Mouse (Mus musculus) small intestine, adult 2 months (tissue): ENCODE measurements around the gene Foxn3. TPM values are rescaled to one million over a fixed set of nuclear protein-coding genes. Genes with fewer than 3 reads are reported as not detected.

Experiments used
- H3K27ac ChIP-seq: fragments of 200-500 bp; 2 replicates; pipeline ENCODE4 v1.5.1; 2012; ENCODE audit warnings: low read depth, low read length, control low read depth, inconsistent platforms; ENCODE audit not compliant: insufficient read depth
- H3K27me3 ChIP-seq: fragments of 200-500 bp; 2 replicates; pipeline ENCODE4 v1.6.1; 2012; ENCODE audit warnings: mild to moderate bottlenecking, moderate library complexity, low read length, inconsistent platforms; ENCODE audit not compliant: control insufficient read depth, insufficient read depth
- H3K36me3 ChIP-seq: fragments of 200-500 bp; 2 replicates; pipeline ENCODE4 v1.6.1; 2012; ENCODE audit warnings: mild to moderate bottlenecking, low read length, control low read depth, inconsistent platforms; ENCODE audit not compliant: control insufficient read depth, insufficient read depth
- H3K4me1 ChIP-seq: fragments of 200-500 bp; 2 replicates; pipeline ENCODE4 v1.6.1; 2012; ENCODE audit warnings: low read length, inconsistent platforms, mixed read lengths; ENCODE audit not compliant: control insufficient read depth, insufficient read depth, insufficient read length
- H3K4me3 ChIP-seq: fragments of 200-500 bp; 2 replicates; pipeline ENCODE4 v1.5.1; 2012; ENCODE audit warnings: low read depth, mild to moderate bottlenecking, control low read depth, inconsistent platforms, low read length, moderate library complexity
- CTCF ChIP-seq: fragments of 200-500 bp; IDR thresholded peaks from 2 replicates; pipeline ENCODE4 v1.5.1; 2012; ENCODE audit warnings: low read depth, mild to moderate bottlenecking, control low read depth, inconsistent platforms, low read length, moderate library complexity, mixed read lengths; ENCODE audit not compliant: insufficient replicate concordance, insufficient read length; ENCODE audit errors: extremely low read depth
- POLR2A ChIP-seq: fragments of 200-500 bp; IDR thresholded peaks from 2 replicates; pipeline ENCODE4 v1.6.1; 2012; ENCODE audit warnings: low read depth, mild to moderate bottlenecking, control low read depth, inconsistent platforms, low read length, moderate library complexity
- WGBS: fragments of 180-500 bp; shearing (Covaris S2); methylation state at CpG from one replicate; pipeline ENCODE4 v1.1.7; 2018; 5-methylcytosine and 5-hydroxymethylcytosine counted together
- polyA plus RNA-seq: library from polyadenylated mRNA; depleted of rRNA; stranded (reverse); fragments of >200 nt; gene quantifications from 2 replicates; pipeline ENCODE4 v1.2.3, GENCODE M21; 2012

Foxn3 gene
- polyA plus RNA-seq, 1 experiment: 17.5 TPM

DNA sequence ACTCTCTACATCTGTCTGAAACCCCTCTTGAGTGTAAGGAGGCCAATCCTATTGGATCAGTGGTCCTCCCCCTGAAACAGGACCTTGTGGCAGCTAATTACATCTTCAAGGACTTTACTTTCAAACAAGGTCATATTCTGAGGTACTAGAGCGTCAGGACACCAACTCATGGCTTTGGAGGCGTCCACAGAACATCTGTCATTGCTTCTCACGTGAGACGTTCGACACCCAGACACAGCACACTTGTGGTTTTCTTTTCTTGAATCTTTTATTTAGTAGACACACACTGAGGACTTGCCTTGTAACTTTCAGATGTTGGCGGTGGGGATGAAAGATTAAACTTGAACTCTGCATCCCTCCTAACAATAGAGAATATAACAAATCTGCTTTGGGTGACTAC, 265.1 kb downstream of the Foxn3 start:
- WGBS: 83% methylated on average over 6 of the region's 6 CpGs
- Histone ChIP-seq H3K36me3 (no peaks in the 10 kb centered on the region), H3K27ac (no peak overlapping the region), H3K27me3 (no peaks in the 10 kb centered on the region), H3K4me1 (no peaks in the 10 kb centered on the region), H3K4me3 (no peak overlapping the region)
- TF ChIP-seq CTCF (no peak), POLR2A (no peak)

DNA sequence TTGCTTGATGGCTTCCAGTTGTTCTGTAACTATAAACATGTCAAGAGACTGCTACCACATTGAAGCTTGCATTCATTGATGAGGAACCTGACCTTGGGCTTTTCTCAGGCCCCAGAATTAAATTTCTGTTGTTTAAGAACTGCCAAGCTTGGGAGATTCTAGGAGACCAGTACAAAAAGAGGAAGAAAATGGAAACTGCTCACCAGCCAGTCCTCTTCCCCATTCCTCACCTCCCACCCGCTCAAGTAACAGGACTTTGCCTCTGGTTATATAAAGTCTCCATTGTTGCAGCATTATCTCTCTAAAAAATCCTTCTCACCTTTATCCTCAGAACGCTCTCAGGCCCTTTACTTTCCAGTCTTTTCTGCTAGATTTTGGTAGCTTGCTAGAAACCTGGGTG, 265.6 kb downstream of the Foxn3 start:
- WGBS: 36% methylated on average over 2 of the region's 2 CpGs
- no peak overlapping the region for H3K27ac ChIP-seq
- no peak for TF ChIP-seq CTCF
- TF ChIP-seq POLR2A: no peak
- H3K27me3 ChIP-seq: no peaks in the 10 kb centered on the region
- no peaks in the 10 kb centered on the region for H3K36me3 ChIP-seq
- no peak overlapping the region for H3K4me3 ChIP-seq
- H3K4me1 ChIP-seq: no peaks in the 10 kb centered on the region

DNA sequence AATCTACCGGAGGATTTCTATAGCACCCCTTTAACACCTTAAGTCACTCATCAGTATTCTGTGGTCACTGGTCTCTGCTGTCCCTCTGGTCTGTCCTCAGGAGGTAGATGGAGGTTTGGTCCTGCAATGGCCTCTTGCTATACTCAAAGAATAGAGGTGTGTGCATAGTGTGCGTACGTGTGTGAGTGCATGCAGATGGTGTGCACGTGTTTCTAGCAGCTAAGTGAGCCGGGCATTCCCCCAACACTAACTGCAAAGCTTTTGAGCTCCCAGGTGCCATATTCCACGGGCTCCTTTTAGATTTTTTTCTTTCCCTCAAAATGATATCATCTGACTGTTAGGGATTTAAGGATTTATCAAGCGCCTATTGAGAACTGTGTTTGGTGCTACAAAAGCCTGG, 269.9 kb downstream of the Foxn3 start:
- H3K27ac ChIP-seq: no peak overlapping the region
- 50% methylated on average over 7 of the region's 7 CpGs for WGBS
- H3K4me3 ChIP-seq: no peak overlapping the region
- no peaks in the 10 kb centered on the region; the same call in 1 of the 2 replicates for H3K36me3 ChIP-seq
- TF ChIP-seq POLR2A (no peak), CTCF (no peak)
- no peaks in the 10 kb centered on the region for H3K4me1 ChIP-seq
- H3K27me3 ChIP-seq: no peaks in the 10 kb centered on the region

DNA sequence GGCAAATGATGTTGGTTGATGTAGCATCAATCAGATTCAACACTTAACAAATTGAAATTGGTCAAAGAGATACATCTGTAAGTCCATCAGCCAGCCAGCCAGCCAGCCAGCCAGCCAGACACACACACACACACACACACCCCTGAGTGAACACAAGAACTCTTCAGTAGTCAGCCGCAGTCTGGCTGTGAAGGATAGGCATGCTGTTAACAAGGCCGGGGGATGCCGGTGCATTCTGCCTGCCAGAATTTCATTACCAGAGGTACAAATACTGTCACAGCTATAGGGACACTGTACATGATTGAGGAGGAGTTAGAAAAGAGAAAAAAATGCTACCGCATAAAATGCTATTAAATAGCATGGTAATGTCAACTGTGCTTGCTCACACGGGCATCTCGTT, 271.2 kb downstream of the Foxn3 start:
- TF ChIP-seq CTCF (no peak), POLR2A (no peak)
- Histone ChIP-seq H3K36me3 (no peaks in the 10 kb centered on the region; the same call in 1 of the 2 replicates), H3K27ac (no peak overlapping the region), H3K27me3 (no peaks in the 10 kb centered on the region), H3K4me3 (no peak overlapping the region), H3K4me1 (no peaks in the 10 kb centered on the region)
- WGBS: 91% methylated on average over 6 of the region's 6 CpGs

DNA sequence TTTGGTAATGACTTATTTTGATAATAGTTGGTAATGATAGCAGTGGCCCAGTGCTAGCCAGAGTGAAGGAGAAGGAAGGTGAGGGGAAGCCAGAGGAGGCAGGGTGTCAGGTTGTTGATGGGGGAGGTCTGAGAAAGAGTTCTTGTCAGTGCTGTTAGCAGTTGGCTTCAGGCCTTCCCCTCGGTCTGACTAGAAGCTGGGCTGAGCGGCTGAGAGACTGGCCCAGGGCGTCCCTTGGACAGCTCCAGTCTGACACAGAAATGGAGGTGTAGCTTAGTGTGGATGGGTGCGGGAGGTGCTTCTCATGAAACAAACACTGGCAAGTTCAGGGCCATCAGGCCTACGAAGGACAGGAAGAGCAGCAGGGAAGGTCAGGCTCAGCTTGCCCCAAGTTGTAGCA, 276.3 kb downstream of the Foxn3 start:
- TF ChIP-seq POLR2A (no peak), CTCF (no peak)
- Histone ChIP-seq H3K27me3 (no peaks in the 10 kb centered on the region), H3K4me3 (no peak overlapping the region), H3K4me1 (peaks cover 7% of the 10 kb centered on the region; the same call in 1 of the 2 replicates), H3K27ac (no peak overlapping the region), H3K36me3 (no peaks in the 10 kb centered on the region; the same call in 1 of the 2 replicates)
- WGBS: 80% methylated on average over 5 of the region's 5 CpGs

DNA sequence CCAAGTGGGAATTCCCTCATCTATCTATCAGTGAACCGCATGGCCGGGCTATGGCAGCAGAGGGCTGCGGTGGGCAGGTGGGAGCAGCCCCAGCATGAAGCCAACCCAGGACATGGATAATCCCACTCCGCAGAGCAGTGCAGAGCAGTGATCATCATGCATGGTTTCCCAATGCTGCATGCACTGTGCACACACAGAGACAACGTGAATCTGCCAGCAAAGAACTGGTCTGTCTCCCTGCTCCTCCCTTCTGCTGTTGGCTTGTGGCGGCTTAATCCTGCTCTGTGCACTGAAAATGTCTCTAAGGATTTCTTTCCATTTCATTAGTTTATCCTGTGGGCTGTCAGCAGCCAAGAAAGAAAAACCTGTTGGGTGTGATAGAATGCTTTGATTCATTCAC, 276.7 kb downstream of the Foxn3 start:
- H3K4me1 ChIP-seq: peaks cover 7% of the 10 kb centered on the region; the same call in 1 of the 2 replicates
- TF ChIP-seq CTCF: no peak
- no peak for TF ChIP-seq POLR2A
- H3K36me3 ChIP-seq: no peaks in the 10 kb centered on the region; the same call in 1 of the 2 replicates
- H3K4me3 ChIP-seq: no peak overlapping the region
- H3K27ac ChIP-seq: no peak overlapping the region
- no peaks in the 10 kb centered on the region for H3K27me3 ChIP-seq
- WGBS: 93% methylated on average over 6 of the region's 6 CpGs

DNA sequence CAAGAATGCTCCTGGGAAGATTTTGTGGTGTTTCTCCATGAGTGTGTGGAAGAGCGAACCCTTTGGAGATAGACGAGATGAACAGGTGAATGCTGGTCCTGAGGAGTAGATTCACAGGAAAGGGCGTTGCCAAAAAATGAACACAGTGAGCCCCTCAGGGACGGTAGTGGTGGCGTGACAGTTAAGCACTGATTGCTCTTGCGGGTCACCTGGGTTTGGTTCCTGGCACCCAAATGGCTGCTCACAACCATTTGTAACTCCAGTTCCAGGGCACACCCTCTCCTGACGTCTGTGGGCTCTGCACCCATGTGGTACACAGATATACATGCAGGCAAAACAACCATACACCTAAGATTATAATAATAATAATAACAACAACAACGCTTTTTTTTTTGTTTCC, 277.7 kb downstream of the Foxn3 start:
- no peaks in the 10 kb centered on the region; the same call in 1 of the 2 replicates for H3K36me3 ChIP-seq
- no peak overlapping the region for H3K27ac ChIP-seq
- no peaks in the 10 kb centered on the region for H3K27me3 ChIP-seq
- peaks cover 7% of the 10 kb centered on the region; the same call in 1 of the 2 replicates for H3K4me1 ChIP-seq
- 82% methylated on average over 8 of the region's 8 CpGs for WGBS
- TF ChIP-seq CTCF (no peak), POLR2A (no peak)
- no peak overlapping the region for H3K4me3 ChIP-seq

DNA sequence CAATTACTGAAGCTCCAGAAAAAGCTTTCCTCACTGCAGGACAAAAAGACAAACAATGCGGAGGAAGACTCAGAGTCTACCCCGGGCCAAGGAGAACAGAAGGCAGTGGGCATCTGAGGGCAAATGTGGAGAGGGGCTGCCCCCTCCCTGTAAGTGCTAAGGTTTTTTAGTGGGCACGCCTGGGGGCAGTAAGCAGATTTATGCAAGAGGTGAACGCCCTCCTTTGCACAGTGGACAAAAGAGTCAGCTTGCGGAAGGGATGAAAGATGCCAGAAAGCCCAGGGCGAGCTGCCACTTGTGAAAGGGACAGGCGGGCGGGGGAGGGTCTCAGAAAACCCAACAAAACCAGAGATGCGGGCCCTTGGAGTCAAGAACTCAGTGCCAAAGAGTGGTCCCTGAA, 278.2 kb downstream of the Foxn3 start:
- Histone ChIP-seq H3K27me3 (no peaks in the 10 kb centered on the region), H3K4me1 (peaks cover 7% of the 10 kb centered on the region; the same call in 1 of the 2 replicates), H3K27ac (no peak overlapping the region), H3K36me3 (no peaks in the 10 kb centered on the region; the same call in 1 of the 2 replicates), H3K4me3 (no peak overlapping the region)
- TF ChIP-seq CTCF (no peak), POLR2A (no peak)
- 57% methylated on average over 9 of the region's 9 CpGs for WGBS
